Mouse (Mus musculus) hindbrain, embryonic 12.5 days (tissue): ENCODE measurements at regions not wholly inside any gene's neighbourhood (a gene's known extent, or its start where the extent isn't known, plus 50 kb on each side); places are given as distances from the start of the nearest gene placed in this dataset.

ENCODE experiments used
- ATAC-seq: fragments of 200-750 bp; cut with Nextera tagmentation; 2 replicates; pipeline ENCODE4 v1.8.0; 2017; ENCODE audit warnings: moderate TSS enrichment; ENCODE audit not compliant: low FRiP score
- H3K27ac ChIP-seq: fragments of 300-500 bp; sonication (generic); 2 replicates; pipeline ENCODE4 v1.5.1; 2016; ENCODE audit warnings: mild to moderate bottlenecking
- H3K27me3 ChIP-seq: fragments of 300-500 bp; sonication (generic); 2 replicates; pipeline ENCODE4 v1.6.1; 2016; ENCODE audit warnings: mild to moderate bottlenecking
- H3K36me3 ChIP-seq: fragments of 300-500 bp; sonication (generic); 2 replicates; pipeline ENCODE4 v1.6.1; 2016; ENCODE audit warnings: mild to moderate bottlenecking
- H3K4me1 ChIP-seq: fragments of 300-500 bp; sonication (generic); 2 replicates; pipeline ENCODE4 v1.6.1; 2016
- H3K4me2 ChIP-seq: fragments of 300-500 bp; sonication (generic); replicated peaks from 2 replicates; pipeline ENCODE4 v1.6.1; 2016; ENCODE audit warnings: mild to moderate bottlenecking
- H3K4me3 ChIP-seq: fragments of 300-500 bp; sonication (generic); 2 replicates; pipeline ENCODE4 v1.5.1; 2016; ENCODE audit warnings: mild to moderate bottlenecking
- H3K9ac ChIP-seq: fragments of 300-500 bp; sonication (generic); 2 replicates; pipeline ENCODE4 v1.6.1; 2016; ENCODE audit warnings: mild to moderate bottlenecking, moderate library complexity
- H3K9me3 ChIP-seq: fragments of 300-500 bp; sonication (generic); replicated peaks from 2 replicates; pipeline ENCODE4 v1.6.1; 2016; ENCODE audit warnings: mild to moderate bottlenecking
- WGBS: fragments of 180-500 bp; shearing (Covaris S2); methylation state at CpG from one replicate; pipeline ENCODE4 v1.1.7; 2016; 5-methylcytosine and 5-hydroxymethylcytosine counted together

DNA sequence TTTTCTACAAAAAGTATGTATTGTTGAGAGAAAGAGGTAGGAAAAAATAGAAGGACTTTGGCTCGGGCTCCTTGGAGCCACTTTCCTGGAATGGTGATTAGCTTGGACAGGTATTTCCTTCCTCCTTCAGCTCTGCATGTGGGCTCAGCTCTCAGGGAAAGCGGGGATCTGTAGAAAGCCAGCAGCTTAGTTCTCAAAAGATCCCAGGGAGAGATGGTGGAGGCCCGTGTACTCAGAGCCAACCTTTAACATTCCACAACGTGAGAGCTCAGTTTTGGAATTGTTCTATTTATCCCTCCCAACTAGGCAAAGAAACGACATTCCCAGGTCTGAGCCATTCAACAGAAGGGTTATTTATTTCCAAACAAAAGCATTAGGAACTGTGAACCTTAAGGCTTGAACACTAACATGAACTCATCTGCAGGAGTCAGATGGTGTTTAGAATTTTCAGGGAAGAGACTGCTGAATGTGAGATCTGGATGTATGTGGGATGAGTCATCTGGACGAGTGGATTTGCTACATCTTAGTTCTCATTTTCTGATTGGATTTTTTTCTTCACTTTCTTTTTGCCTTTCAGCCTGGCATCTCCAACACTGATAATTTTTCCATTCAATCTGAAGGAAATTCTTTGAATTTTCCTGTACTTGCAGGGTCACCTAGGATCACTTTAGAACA is 428.6 kb upstream of the Tnp1 start:
- Histone ChIP-seq H3K4me1 (no peaks in the 10 kb centered on the region), H3K36me3 (no peaks in the 10 kb centered on the region), H3K9me3 (no peaks in the 10 kb centered on the region), H3K27me3 (peaks cover 3% of the 10 kb centered on the region; the same call in 1 of the 2 replicates), H3K4me2 (no peak overlapping the region), H3K27ac (no peak overlapping the region), H3K9ac (no peak overlapping the region), H3K4me3 (no peak overlapping the region)
- 57% methylated on average over 6 of the region's 6 CpGs for WGBS
- ATAC-seq: no peak

DNA sequence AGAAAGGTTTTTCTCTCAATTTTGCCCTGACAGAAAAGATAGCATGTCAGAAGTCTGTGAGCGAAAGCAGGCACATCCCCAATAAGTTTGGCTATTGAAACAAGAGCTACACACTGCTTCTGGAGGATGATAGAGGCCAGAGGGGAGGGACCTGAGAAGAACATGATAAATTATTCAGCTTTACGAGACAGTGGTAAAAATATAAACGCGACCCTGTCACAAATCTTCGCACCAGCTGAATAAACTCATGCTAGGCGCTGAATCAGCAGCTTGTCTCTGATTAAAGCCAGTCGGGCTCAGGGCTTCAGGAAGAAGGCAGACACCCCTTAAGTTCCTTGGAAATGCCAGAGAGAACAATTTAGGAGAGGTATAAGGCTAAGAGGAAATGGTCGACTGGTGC is 422.7 kb upstream of the Tnp1 start:
- no peaks in the 10 kb centered on the region for H3K9me3 ChIP-seq
- H3K4me3 ChIP-seq: no peak overlapping the region
- 64% methylated on average over 8 of the region's 8 CpGs for WGBS
- no peaks in the 10 kb centered on the region for H3K36me3 ChIP-seq
- no peak overlapping the region for H3K9ac ChIP-seq
- no peak overlapping the region for H3K4me2 ChIP-seq
- H3K27me3 ChIP-seq: no peaks in the 10 kb centered on the region
- ATAC-seq: no peak
- H3K27ac ChIP-seq: no peak overlapping the region
- H3K4me1 ChIP-seq: no peaks in the 10 kb centered on the region

- H3K27me3 ChIP-seq: no peaks in the 10 kb centered on the region
- H3K27ac ChIP-seq: no peak overlapping the region
- no peaks in the 10 kb centered on the region for H3K4me1 ChIP-seq
- H3K9ac ChIP-seq: no peak overlapping the region
- no peak overlapping the region for H3K4me2 ChIP-seq
- no peak for ATAC-seq
- H3K4me3 ChIP-seq: no peak overlapping the region
- 88% methylated on average over 4 of the region's 4 CpGs for WGBS
- no peaks in the 10 kb centered on the region for H3K9me3 ChIP-seq
- H3K36me3 ChIP-seq: no peaks in the 10 kb centered on the region
Measured at GRCm38 (mm10) chr1:73428101-73428500, 412.4 kb upstream of the Tnp1 start.

DNA sequence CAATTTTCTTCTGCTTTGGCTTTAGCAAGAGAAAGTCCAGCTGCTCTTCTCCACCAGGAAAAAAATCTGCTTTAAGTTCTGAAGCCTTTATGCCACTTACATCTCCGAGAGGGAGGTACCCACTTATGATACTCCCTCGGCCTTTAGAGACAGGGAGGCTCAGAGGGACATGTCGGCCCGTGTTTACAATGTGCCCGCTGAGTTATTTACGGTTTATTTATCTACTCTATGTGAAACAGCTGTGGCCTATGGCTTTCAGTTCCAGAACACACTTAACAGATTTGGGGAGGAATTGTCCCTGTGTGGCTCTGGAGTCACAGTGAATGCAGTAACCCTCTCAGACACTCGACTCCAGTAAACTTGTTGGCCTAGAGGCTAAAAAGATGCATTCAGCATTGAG is 409.3 kb upstream of the Tnp1 start:
- no peak overlapping the region for H3K9ac ChIP-seq
- 77% methylated on average over 7 of the region's 7 CpGs for WGBS
- no peak overlapping the region for H3K27ac ChIP-seq
- H3K4me3 ChIP-seq: no peak overlapping the region
- H3K4me2 ChIP-seq: no peak overlapping the region
- no peaks in the 10 kb centered on the region for H3K9me3 ChIP-seq
- no peak for ATAC-seq
- H3K4me1 ChIP-seq: no peaks in the 10 kb centered on the region
- no peaks in the 10 kb centered on the region for H3K27me3 ChIP-seq
- no peaks in the 10 kb centered on the region for H3K36me3 ChIP-seq

GRCm38 (mm10) chr1:73418196-73418595 is 402.5 kb upstream of the Tnp1 start:
- WGBS: 79% methylated on average over 2 of the region's 2 CpGs
- no peaks in the 10 kb centered on the region for H3K27me3 ChIP-seq
- no peaks in the 10 kb centered on the region for H3K36me3 ChIP-seq
- H3K9ac ChIP-seq: no peak overlapping the region
- no peak overlapping the region for H3K27ac ChIP-seq
- no peaks in the 10 kb centered on the region for H3K9me3 ChIP-seq
- H3K4me2 ChIP-seq: no peak overlapping the region
- no peak for ATAC-seq
- H3K4me1 ChIP-seq: no peaks in the 10 kb centered on the region
- H3K4me3 ChIP-seq: no peak overlapping the region

- Histone ChIP-seq H3K4me2 (no peak overlapping the region), H3K4me3 (no peak overlapping the region), H3K27ac (no peak overlapping the region), H3K36me3 (no peaks in the 10 kb centered on the region), H3K9ac (no peak overlapping the region), H3K27me3 (no peaks in the 10 kb centered on the region), H3K9me3 (no peaks in the 10 kb centered on the region), H3K4me1 (no peaks in the 10 kb centered on the region)
- 95% methylated on average over 2 of the region's 2 CpGs for WGBS
- ATAC-seq: no peak
Measured at GRCm38 (mm10) chr1:73411452-73411851, 395.7 kb upstream of the Tnp1 start.

GRCm38 (mm10) chr1:73399178-73399577 is 383.5 kb upstream of the Tnp1 start:
- Histone ChIP-seq H3K36me3 (no peaks in the 10 kb centered on the region), H3K4me1 (no peaks in the 10 kb centered on the region), H3K9me3 (no peaks in the 10 kb centered on the region), H3K9ac (no peak overlapping the region), H3K4me3 (no peak overlapping the region), H3K27me3 (no peaks in the 10 kb centered on the region), H3K27ac (no peak overlapping the region), H3K4me2 (no peak overlapping the region)
- no peak for ATAC-seq
- WGBS: 64% methylated on average over 3 of the region's 3 CpGs

DNA sequence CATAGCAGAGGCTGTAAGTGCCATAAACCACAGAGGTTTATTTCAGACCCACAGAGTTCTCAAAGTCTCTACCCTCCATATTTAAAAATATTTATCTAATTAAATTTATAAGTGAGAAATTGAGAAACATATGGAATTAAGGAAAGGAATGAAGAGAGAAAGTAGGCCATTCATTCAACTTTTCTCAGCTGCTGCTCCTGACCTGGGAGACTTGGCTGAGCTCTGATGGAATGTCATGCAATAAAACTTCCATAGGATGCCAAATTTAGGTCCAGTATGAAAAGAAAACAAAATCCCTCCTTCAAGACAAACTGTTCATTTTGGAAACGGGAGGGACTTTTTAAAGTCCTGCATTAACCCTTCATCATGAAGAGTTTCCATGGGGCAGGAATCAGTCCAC is 379.3 kb upstream of the Tnp1 start:
- H3K9ac ChIP-seq: no peak overlapping the region
- WGBS: 77% methylated on average over 1 of the region's 1 CpGs
- H3K4me3 ChIP-seq: no peak overlapping the region
- H3K27ac ChIP-seq: no peak overlapping the region
- no peaks in the 10 kb centered on the region for H3K36me3 ChIP-seq
- no peaks in the 10 kb centered on the region for H3K27me3 ChIP-seq
- H3K9me3 ChIP-seq: no peaks in the 10 kb centered on the region
- no peak for ATAC-seq
- H3K4me2 ChIP-seq: no peak overlapping the region
- no peaks in the 10 kb centered on the region for H3K4me1 ChIP-seq

DNA sequence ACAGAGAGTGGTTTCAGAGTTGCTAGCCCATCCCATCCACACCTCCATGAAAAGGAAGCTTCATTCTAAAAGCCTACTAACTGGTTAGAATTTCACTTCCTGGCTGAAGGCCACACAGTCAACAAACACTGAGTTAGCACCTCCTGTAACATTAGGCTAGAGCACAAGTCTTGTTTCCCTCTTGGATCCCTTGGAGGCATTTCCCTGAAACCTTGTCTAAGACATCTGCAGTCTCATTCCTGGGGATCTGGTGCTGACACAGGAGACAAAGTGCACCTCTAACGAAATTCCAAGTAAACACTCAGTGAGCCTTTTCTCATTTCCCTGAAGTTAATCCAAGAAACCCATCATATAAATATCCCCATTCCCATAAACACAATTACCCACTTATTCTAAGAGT is 378.8 kb upstream of the Tnp1 start:
- Histone ChIP-seq H3K27ac (no peak overlapping the region), H3K9me3 (no peaks in the 10 kb centered on the region), H3K4me1 (no peaks in the 10 kb centered on the region), H3K4me2 (no peak overlapping the region), H3K9ac (no peak overlapping the region), H3K36me3 (no peaks in the 10 kb centered on the region), H3K27me3 (no peaks in the 10 kb centered on the region), H3K4me3 (no peak overlapping the region)
- WGBS: 61% methylated on average over 1 of the region's 1 CpGs
- ATAC-seq: no peak

DNA sequence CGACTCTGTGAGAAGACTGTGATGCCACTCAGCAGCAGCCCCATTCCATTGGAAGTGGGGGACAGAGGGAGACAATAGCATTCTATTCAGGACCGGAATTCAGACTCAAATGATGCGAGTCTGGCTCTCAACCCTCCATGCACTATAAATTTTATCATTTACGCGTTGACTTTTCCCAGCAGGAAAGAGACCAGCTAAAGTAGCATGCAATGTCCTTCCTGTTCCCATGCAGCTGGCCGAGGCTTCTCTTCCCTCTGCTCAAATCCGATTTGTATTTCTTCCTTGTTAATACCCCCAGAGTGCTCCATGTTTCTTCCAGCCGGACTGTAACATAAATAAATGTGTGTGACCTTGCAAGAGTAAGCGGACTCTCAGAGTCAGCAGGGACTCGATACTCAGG is 376.4 kb upstream of the Tnp1 start:
- Histone ChIP-seq H3K4me1 (no peaks in the 10 kb centered on the region), H3K4me2 (no peak overlapping the region), H3K36me3 (no peaks in the 10 kb centered on the region), H3K9ac (no peak overlapping the region), H3K4me3 (no peak overlapping the region), H3K27ac (no peak overlapping the region), H3K27me3 (no peaks in the 10 kb centered on the region), H3K9me3 (no peaks in the 10 kb centered on the region)
- no peak for ATAC-seq
- 66% methylated on average over 10 of the region's 10 CpGs for WGBS

- Histone ChIP-seq H3K9ac (no peak overlapping the region), H3K9me3 (no peaks in the 10 kb centered on the region), H3K4me2 (no peak overlapping the region), H3K27ac (no peak overlapping the region), H3K4me1 (no peaks in the 10 kb centered on the region), H3K4me3 (no peak overlapping the region), H3K36me3 (no peaks in the 10 kb centered on the region), H3K27me3 (no peaks in the 10 kb centered on the region)
- WGBS: 74% methylated on average over 3 of the region's 3 CpGs
- no peak for ATAC-seq
Measured at GRCm38 (mm10) chr1:73389976-73390375, 374.3 kb upstream of the Tnp1 start.

GRCm38 (mm10) chr1:73389174-73389573 is 373.5 kb upstream of the Tnp1 start:
- no peaks in the 10 kb centered on the region for H3K36me3 ChIP-seq
- ATAC-seq: no peak

GRCm38 (mm10) chr1:73381578-73381977 is 365.9 kb upstream of the Tnp1 start:
- no peaks in the 10 kb centered on the region for H3K4me1 ChIP-seq
- H3K9me3 ChIP-seq: no peaks in the 10 kb centered on the region
- H3K9ac ChIP-seq: no peak overlapping the region
- no peaks in the 10 kb centered on the region for H3K27me3 ChIP-seq
- WGBS: 84% methylated on average over 9 of the region's 9 CpGs
- no peak overlapping the region for H3K4me2 ChIP-seq
- H3K27ac ChIP-seq: no peak overlapping the region
- H3K36me3 ChIP-seq: no peaks in the 10 kb centered on the region
- H3K4me3 ChIP-seq: no peak overlapping the region
- ATAC-seq: no peak

More at GRCm38 (mm10) chr1:73389174-73389573, 373.5 kb upstream of the Tnp1 start:
- Histone ChIP-seq H3K27ac (no peak overlapping the region), H3K27me3 (no peaks in the 10 kb centered on the region), H3K9me3 (no peaks in the 10 kb centered on the region), H3K4me1 (no peaks in the 10 kb centered on the region), H3K4me2 (no peak overlapping the region), H3K9ac (no peak overlapping the region), H3K4me3 (no peak overlapping the region)
- 91% methylated on average over 3 of the region's 3 CpGs for WGBS
